ENCODE assay signal across 1 mouse cellular context in genomic region chr12:44248309-44248977, GRCm38 (mm10).
TF ChIP-seq lines count a peak whose summit lies in the region.

No protein-coding gene starts in this region.

TF ChIP-seq in MEL, 35 proteins besides CTCF, POLR2A, EP300 and RAD21 (continued from another document):
- TF ChIP-seq ZNF384 (IDR thresholded peaks at IDR 0.05; ENCODE audit: low read depth, low read length) = no peak
